Mouse (Mus musculus): Measurements from ENCODE around the gene Gpc3. TPM values are rescaled to one million over a fixed set of nuclear protein-coding genes. Genes with fewer than 3 reads are reported as not detected.

Gpc3 gene
- polyA plus RNA-seq, 1 experiment, result 9.2 TPM

GRCm38 (mm10) chrX:52616152-52616551 is 2.4 kb upstream of the Gpc3 start:
- DNase-seq, result no peak
- no peaks in the 10 kb centered on the region for H3K36me3 ChIP-seq (ENCODE audit: control insufficient read depth, insufficient read depth, low read length)
- H3K27ac ChIP-seq (ENCODE audit: control insufficient read depth, insufficient read depth, low read length), result no peak overlapping the region
- no peaks in the 10 kb centered on the region; the same call in 1 of the 2 replicates for H3K4me1 ChIP-seq (replicated peaks; ENCODE audit: control insufficient read depth, insufficient read depth, low read length)
- H3K4me3 ChIP-seq (ENCODE audit: control insufficient read depth, insufficient read depth, low read length), result no peak overlapping the region
- peaks cover 3% of the 10 kb centered on the region; the same call in 1 of the 2 replicates for H3K27me3 ChIP-seq (ENCODE audit: control insufficient read depth, insufficient read depth, low read length)
- WGBS, result 93% methylated on average over 5 of the region's 5 CpGs
- TF ChIP-seq POLR2A (IDR thresholded peaks at IDR 0.05; ENCODE audit: control insufficient read depth, extremely low read depth, insufficient read depth, low read length, poor library complexity) (no peak), CTCF (IDR thresholded peaks at IDR 0.05; ENCODE audit: borderline replicate concordance, control insufficient read depth, extremely low read depth, insufficient read depth, low read length, poor library complexity) (no peak)

DNA sequence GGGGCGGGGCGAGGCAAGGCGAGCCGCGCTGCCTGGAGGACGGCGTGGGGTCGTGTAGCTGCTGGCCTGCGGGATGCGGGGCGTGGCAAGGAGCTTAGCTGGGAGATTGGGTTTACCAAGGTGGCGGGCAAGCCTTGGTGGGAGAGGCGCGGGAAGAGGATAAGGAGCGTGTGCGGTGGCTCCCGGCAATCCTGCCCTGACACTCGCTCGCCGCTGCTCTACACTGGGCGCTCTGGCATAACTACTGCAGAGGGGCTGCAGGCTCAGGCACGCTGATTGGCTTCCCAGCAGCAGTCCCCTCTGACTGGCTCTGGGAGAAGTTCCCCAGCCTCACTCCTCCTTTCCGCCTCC is 256 bp upstream of the Gpc3 start:
- WGBS, result 3% methylated on average over 22 of the region's 23 CpGs
- Histone ChIP-seq H3K4me1 (replicated peaks; ENCODE audit: control insufficient read depth, insufficient read depth, low read length) (no peaks in the 10 kb centered on the region; the same call in 1 of the 2 replicates), H3K27ac (ENCODE audit: control insufficient read depth, insufficient read depth, low read length) (no peak overlapping the region), H3K4me3 (ENCODE audit: control insufficient read depth, insufficient read depth, low read length) (peak overlapping the region; percentile 40), H3K36me3 (ENCODE audit: control insufficient read depth, insufficient read depth, low read length) (no peaks in the 10 kb centered on the region), H3K27me3 (ENCODE audit: control insufficient read depth, insufficient read depth, low read length) (peaks cover 3% of the 10 kb centered on the region; the same call in 1 of the 2 replicates)
- TF ChIP-seq CTCF (IDR thresholded peaks at IDR 0.05; ENCODE audit: borderline replicate concordance, control insufficient read depth, extremely low read depth, insufficient read depth, low read length, poor library complexity) (no peak), POLR2A (IDR thresholded peaks at IDR 0.05; ENCODE audit: control insufficient read depth, extremely low read depth, insufficient read depth, low read length, poor library complexity) (no peak)
- no peak for DNase-seq

GRCm38 (mm10) chrX:52612806-52613205 is 944 bp downstream of the Gpc3 start:
- no peak for TF ChIP-seq POLR2A (IDR thresholded peaks at IDR 0.05; ENCODE audit: control insufficient read depth, extremely low read depth, insufficient read depth, low read length, poor library complexity)
- TF ChIP-seq CTCF (IDR thresholded peaks at IDR 0.05; ENCODE audit: borderline replicate concordance, control insufficient read depth, extremely low read depth, insufficient read depth, low read length, poor library complexity), result no peak
- H3K27me3 ChIP-seq (ENCODE audit: control insufficient read depth, insufficient read depth, low read length), result peaks cover 3% of the 10 kb centered on the region; the same call in 1 of the 2 replicates
- 2% methylated on average over 12 of the region's 12 CpGs for WGBS
- H3K36me3 ChIP-seq (ENCODE audit: control insufficient read depth, insufficient read depth, low read length), result no peaks in the 10 kb centered on the region
- no peak overlapping the region for H3K27ac ChIP-seq (ENCODE audit: control insufficient read depth, insufficient read depth, low read length)
- no peak for DNase-seq
- H3K4me1 ChIP-seq (replicated peaks; ENCODE audit: control insufficient read depth, insufficient read depth, low read length), result no peaks in the 10 kb centered on the region; the same call in 1 of the 2 replicates
- H3K4me3 ChIP-seq (ENCODE audit: control insufficient read depth, insufficient read depth, low read length), result no peak overlapping the region

DNA sequence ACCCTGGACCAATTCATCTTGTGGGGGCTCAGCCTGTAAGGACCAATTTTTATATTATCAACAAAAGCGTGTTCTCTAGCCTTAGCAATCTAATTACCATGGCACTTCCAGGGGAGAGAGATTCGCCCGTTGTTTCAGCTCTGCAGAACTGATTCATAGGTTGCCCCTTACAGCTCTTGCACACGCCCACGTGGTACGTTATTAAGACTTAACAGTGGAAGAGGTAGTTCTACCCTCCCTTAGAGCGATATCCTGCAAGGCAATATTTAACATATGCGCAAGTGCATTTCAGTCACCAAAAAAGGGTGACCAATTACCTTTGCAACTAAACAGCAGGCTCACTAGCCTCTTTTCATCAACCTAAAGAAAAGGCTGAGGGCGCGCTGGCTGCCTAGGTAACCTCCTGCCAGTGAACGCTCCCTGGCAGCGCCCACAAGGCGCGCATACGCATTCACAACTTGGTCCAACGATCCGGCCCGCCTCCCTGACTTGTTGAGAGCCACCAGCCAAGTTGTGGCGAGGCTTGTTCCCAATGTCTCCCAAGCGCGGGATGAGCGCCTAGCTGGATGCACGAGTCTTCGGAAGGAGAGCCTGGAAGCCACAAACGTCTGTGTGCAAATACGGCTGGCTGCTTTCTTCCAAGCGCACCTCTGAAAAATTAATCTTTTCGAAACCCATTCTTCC is 1.6 kb downstream of the Gpc3 start:
- Histone ChIP-seq H3K4me3 (ENCODE audit: control insufficient read depth, insufficient read depth, low read length) (no peak overlapping the region), H3K4me1 (replicated peaks; ENCODE audit: control insufficient read depth, insufficient read depth, low read length) (no peaks in the 10 kb centered on the region; the same call in 1 of the 2 replicates), H3K27ac (ENCODE audit: control insufficient read depth, insufficient read depth, low read length) (no peak overlapping the region), H3K27me3 (ENCODE audit: control insufficient read depth, insufficient read depth, low read length) (peaks cover 3% of the 10 kb centered on the region; the same call in 1 of the 2 replicates), H3K36me3 (ENCODE audit: control insufficient read depth, insufficient read depth, low read length) (no peaks in the 10 kb centered on the region)
- DNase-seq, result no peak
- TF ChIP-seq CTCF (IDR thresholded peaks at IDR 0.05; ENCODE audit: borderline replicate concordance, control insufficient read depth, extremely low read depth, insufficient read depth, low read length, poor library complexity), result no peak
- no peak for TF ChIP-seq POLR2A (IDR thresholded peaks at IDR 0.05; ENCODE audit: control insufficient read depth, extremely low read depth, insufficient read depth, low read length, poor library complexity)
- 15% methylated on average over 28 of the region's 28 CpGs for WGBS

DNA sequence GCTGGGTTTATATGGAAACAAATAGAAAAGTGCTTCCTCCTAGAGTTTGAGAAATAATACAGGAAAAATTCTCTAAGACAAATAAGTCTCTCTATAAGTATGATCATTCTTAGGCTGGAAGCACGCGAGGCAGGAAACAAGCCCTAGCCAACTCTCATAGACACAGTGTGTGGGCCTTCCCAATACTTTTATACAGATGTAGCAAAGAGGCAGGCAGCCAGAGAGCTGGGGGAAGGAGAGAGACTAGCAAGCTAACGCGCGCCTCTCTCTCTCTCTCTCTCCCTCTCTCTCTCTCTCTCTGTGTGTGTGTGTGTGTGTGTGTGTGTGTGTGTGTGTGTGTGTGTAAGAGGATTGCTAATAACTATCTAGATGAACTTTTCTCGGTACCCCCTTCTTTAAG is 2.2 kb downstream of the Gpc3 start:
- Histone ChIP-seq H3K27me3 (ENCODE audit: control insufficient read depth, insufficient read depth, low read length) (peaks cover 3% of the 10 kb centered on the region; the same call in 1 of the 2 replicates), H3K27ac (ENCODE audit: control insufficient read depth, insufficient read depth, low read length) (no peak overlapping the region), H3K4me3 (ENCODE audit: control insufficient read depth, insufficient read depth, low read length) (no peak overlapping the region), H3K4me1 (replicated peaks; ENCODE audit: control insufficient read depth, insufficient read depth, low read length) (no peaks in the 10 kb centered on the region; the same call in 1 of the 2 replicates), H3K36me3 (ENCODE audit: control insufficient read depth, insufficient read depth, low read length) (no peaks in the 10 kb centered on the region)
- WGBS, result 84% methylated on average over 3 of the region's 6 CpGs
- DNase-seq, result no peak
- TF ChIP-seq POLR2A (IDR thresholded peaks at IDR 0.05; ENCODE audit: control insufficient read depth, extremely low read depth, insufficient read depth, low read length, poor library complexity) (no peak), CTCF (IDR thresholded peaks at IDR 0.05; ENCODE audit: borderline replicate concordance, control insufficient read depth, extremely low read depth, insufficient read depth, low read length, poor library complexity) (no peak)

DNA sequence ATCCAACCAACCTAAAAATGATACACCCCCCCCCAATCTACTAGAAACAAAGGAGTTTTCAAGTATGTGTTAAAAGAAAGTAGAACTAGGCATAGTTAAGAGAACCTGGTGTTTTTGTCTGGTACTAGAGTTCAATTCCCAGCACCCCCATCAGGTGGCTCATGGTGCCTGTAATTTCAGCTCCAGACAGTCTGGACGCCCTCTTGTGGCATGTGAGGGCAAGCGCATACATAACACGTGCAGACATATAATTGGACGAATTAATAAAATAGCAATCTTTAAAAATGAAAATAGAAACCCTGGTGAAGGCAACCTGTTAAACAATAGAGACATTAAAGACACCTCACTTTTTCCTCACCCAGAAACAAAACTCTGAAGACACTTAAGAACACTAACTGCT is 10.6 kb downstream of the Gpc3 start:
- TF ChIP-seq POLR2A (IDR thresholded peaks at IDR 0.05; ENCODE audit: control insufficient read depth, extremely low read depth, insufficient read depth, low read length, poor library complexity), result no peak
- TF ChIP-seq CTCF (IDR thresholded peaks at IDR 0.05; ENCODE audit: borderline replicate concordance, control insufficient read depth, extremely low read depth, insufficient read depth, low read length, poor library complexity), result no peak
- H3K36me3 ChIP-seq (ENCODE audit: control insufficient read depth, insufficient read depth, low read length), result no peaks in the 10 kb centered on the region
- no peaks in the 10 kb centered on the region for H3K27me3 ChIP-seq (ENCODE audit: control insufficient read depth, insufficient read depth, low read length)
- H3K4me3 ChIP-seq (ENCODE audit: control insufficient read depth, insufficient read depth, low read length), result no peak overlapping the region
- WGBS, result 91% methylated on average over 4 of the region's 4 CpGs
- no peak for DNase-seq
- H3K4me1 ChIP-seq (replicated peaks; ENCODE audit: control insufficient read depth, insufficient read depth, low read length), result no peaks in the 10 kb centered on the region
- H3K27ac ChIP-seq (ENCODE audit: control insufficient read depth, insufficient read depth, low read length), result no peak overlapping the region
